Mouse (Mus musculus) myocyte (in vitro differentiated cells): ENCODE measurements at regions not wholly inside any gene's neighbourhood (a gene's known extent, or its start where the extent isn't known, plus 50 kb on each side); places are given as distances from the start of the nearest gene placed in this dataset.
"Not testable (repeated sequence)": the region's sequence is repeated elsewhere in the genome, so short reads cannot be mapped to it uniquely, and the experiment has no call there.

ENCODE experiments used
- H3K27me3 ChIP-seq: one replicate; pipeline ENCODE4 v1.6.1; 2011; ENCODE audit not compliant: control insufficient read depth, insufficient read depth, insufficient read length
- H3K36me3 ChIP-seq: one replicate; pipeline ENCODE4 v1.6.1; 2011; ENCODE audit not compliant: control insufficient read depth, insufficient read depth
- H3K4me2 ChIP-seq: one replicate; pipeline ENCODE4 v1.6.1; 2011; ENCODE audit warnings: low read depth, control low read depth
- H3K4me3 ChIP-seq: one replicate; pipeline ENCODE4 v1.5.1; 2011; ENCODE audit warnings: mild to moderate bottlenecking, control low read depth, moderate library complexity
- H3K79me2 ChIP-seq: one replicate; pipeline ENCODE4 v1.6.1; 2011; ENCODE audit not compliant: control insufficient read depth, insufficient read depth
- H3ac ChIP-seq: one replicate; pipeline ENCODE4 v1.6.1; 2011; ENCODE audit not compliant: control insufficient read depth, insufficient read length
- CEBPB ChIP-seq: IDR thresholded peaks from 2 replicates; pipeline ENCODE4 v1.6.1; 2011; ENCODE audit warnings: mild to moderate bottlenecking, moderate library complexity; ENCODE audit not compliant: poor library complexity, insufficient read depth, severe bottlenecking
- E2F4 ChIP-seq: IDR thresholded peaks from one replicate; pipeline ENCODE4 v1.6.1; 2011; ENCODE audit warnings: mild to moderate bottlenecking, control low read depth, moderate library complexity; ENCODE audit not compliant: insufficient read depth
- MAX ChIP-seq: IDR thresholded peaks from one replicate; pipeline ENCODE4 v1.6.1; 2011; ENCODE audit warnings: low read depth, mild to moderate bottlenecking, control low read depth
- MYOD1 ChIP-seq, 3 experiments: IDR thresholded peaks; one replicate each; pipeline ENCODE4 v1.6.1; 2011; ENCODE audit warnings: control low read depth in 2 of 3, low read depth in 2 of 3, mild to moderate bottlenecking in 2 of 3, moderate library complexity in 1 of 3; ENCODE audit not compliant: insufficient read length in 2 of 3, control insufficient read depth in 1 of 3
- MYOG ChIP-seq, 3 experiments: IDR thresholded peaks; one replicate each; pipeline ENCODE4 v1.6.1; 2011; ENCODE audit warnings: control low read depth in 2 of 3, low read depth in 2 of 3, mild to moderate bottlenecking in 2 of 3; ENCODE audit not compliant: insufficient read length in 2 of 3, control insufficient read depth in 1 of 3, insufficient read depth in 1 of 3
- POLR2A ChIP-seq: IDR thresholded peaks from one replicate; pipeline ENCODE4 v1.6.1; 2011; ENCODE audit warnings: low read depth, mild to moderate bottlenecking, control low read depth, moderate library complexity; ENCODE audit not compliant: insufficient read length
- POLR2AphosphoS2 ChIP-seq: IDR thresholded peaks from one replicate; pipeline ENCODE4 v1.6.1; 2011; ENCODE audit warnings: low read depth, control low read depth; ENCODE audit not compliant: insufficient read length
- REST ChIP-seq: IDR thresholded peaks from one replicate; pipeline ENCODE4 v1.6.1; 2011; ENCODE audit warnings: mild to moderate bottlenecking, control low read depth, moderate library complexity; ENCODE audit not compliant: insufficient read depth, insufficient read length
- SRF ChIP-seq: IDR thresholded peaks from one replicate; pipeline ENCODE4 v1.6.1; 2011; ENCODE audit warnings: low read depth; ENCODE audit not compliant: control insufficient read depth, insufficient read length
- TCF12 ChIP-seq: IDR thresholded peaks from one replicate; pipeline ENCODE4 v1.6.1; 2011; ENCODE audit warnings: mild to moderate bottlenecking, control low read depth; ENCODE audit not compliant: poor library complexity, insufficient read depth, severe bottlenecking
- TCF3 ChIP-seq: IDR thresholded peaks from one replicate; pipeline ENCODE4 v1.6.1; 2011; ENCODE audit warnings: low read depth, control low read depth; ENCODE audit not compliant: insufficient read length
- USF1 ChIP-seq: IDR thresholded peaks from one replicate; pipeline ENCODE4 v1.6.1; 2011; ENCODE audit warnings: low read depth, mild to moderate bottlenecking, control low read depth, moderate library complexity

DNA sequence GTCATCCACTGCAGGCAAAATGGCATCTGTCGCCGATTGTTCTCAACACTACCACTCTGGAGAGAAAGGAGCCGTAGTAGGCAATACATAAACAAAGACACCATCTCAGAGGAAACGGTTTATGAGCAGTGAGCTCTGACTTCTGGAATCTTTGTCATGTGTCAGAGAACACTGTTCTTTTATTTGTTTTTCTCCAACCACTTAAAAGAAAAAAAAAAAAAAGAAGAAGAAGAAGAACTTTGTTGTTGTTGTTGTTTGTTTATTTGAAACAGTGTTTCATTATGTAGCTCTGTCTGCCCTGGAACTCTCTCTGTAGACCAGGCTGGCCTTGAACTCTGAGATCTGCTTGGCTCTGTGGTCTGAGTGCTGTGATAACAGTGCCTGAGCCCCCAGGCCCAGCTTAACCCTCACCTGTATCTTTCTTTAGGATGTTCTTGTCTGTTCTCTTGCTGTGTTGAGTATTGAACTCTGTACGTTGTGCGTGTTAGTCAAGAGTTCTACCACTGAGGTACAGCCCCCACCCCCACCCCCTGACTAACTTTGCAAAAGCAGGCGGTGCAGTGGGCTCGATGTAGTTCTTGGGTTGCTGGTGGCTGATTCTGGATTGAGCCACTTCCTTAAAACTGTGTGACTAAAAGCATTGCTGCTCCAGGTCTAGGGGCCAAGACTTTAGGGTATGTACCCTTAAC lies 65.7 kb upstream of the Cpm start:
- H3K36me3 ChIP-seq, result no peaks in the 10 kb centered on the region
- no peak for TF ChIP-seq POLR2AphosphoS2
- TF ChIP-seq REST, result no peak
- TF ChIP-seq POLR2A, result no peak
- no peak for TF ChIP-seq TCF12
- TF ChIP-seq MAX, result no peak
- TF ChIP-seq MYOG (IDR thresholded peaks at IDR 0.05; ENCODE audit: control insufficient read depth in 1 of 3, insufficient read depth in 1 of 3, insufficient read length in 2 of 3, low read depth in 2 of 3), result no peak
- no peak for TF ChIP-seq USF1
- TF ChIP-seq E2F4, result no peak
- no peak for TF ChIP-seq MYOD1 (IDR thresholded peaks at IDR 0.05; ENCODE audit: control insufficient read depth in 1 of 3, insufficient read length in 2 of 3, low read depth in 2 of 3)
- no peak for TF ChIP-seq SRF
- no peak for TF ChIP-seq CEBPB
- TF ChIP-seq TCF3, result no peak
- no peak overlapping the region for H3ac ChIP-seq
- H3K27me3 ChIP-seq, result no peaks in the 10 kb centered on the region
- no peak overlapping the region for H3K4me2 ChIP-seq
- H3K4me3 ChIP-seq, result no peak overlapping the region
- H3K79me2 ChIP-seq, result no peaks in the 10 kb centered on the region

GRCm38 (mm10) chr10:117562850-117563248 lies 66.5 kb upstream of the Cpm start:
- not testable (repeated sequence) for H3K36me3 ChIP-seq, H3K27me3 ChIP-seq, H3K79me2 ChIP-seq, H3ac ChIP-seq, H3K4me2 ChIP-seq, H3K4me3 ChIP-seq

DNA sequence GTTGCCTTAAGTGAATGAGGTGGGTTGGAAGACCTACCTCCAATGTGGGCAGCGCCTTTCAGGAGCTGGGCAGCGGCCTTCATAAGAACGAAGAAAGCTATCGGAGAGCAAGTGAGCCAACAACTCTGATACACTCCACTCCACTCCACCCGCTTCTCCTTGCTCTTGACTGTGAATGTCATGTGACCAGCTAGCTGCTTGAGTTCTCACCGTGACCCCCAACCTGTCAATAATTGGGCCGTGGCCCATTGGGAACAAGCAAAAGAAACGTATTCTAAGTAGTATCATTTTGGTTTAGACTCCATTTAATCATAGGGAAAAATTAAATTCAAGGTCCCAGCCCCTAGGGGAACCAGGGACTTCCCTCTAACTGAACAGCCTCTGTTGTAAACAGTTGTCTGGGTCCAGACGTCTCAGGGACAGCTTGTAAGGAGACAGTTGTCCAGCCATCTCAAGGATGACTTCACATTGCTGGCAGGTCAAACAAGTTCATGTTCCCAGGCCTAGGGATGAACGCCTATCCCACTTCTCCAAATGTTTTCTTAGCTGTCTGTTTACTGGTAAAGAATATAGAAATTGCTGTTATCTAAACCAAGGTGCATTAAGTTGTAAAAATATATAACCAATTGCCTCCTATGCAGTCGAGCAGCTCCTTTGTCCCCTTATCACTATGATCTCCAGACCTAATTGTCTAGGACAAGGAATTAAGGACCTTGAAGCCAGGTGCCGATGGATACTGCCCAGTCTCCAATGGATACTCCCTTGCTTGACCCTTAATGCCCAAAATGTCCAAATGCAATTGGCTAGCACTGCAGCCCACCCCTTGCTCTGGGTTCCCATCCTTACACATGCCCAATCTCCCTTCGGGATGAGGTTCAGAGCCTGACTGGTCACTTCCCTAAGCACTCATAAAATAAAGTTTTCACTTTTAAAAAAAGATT lies 67.1 kb upstream of the Cpm start:
- TF ChIP-seq TCF3 (no peak), SRF (no peak), CEBPB (no peak), POLR2A (no peak)
- Histone ChIP-seq H3K4me2 (no peak overlapping the region), H3K79me2 (no peaks in the 10 kb centered on the region), H3ac (no peak overlapping the region), H3K27me3 (no peaks in the 10 kb centered on the region), H3K36me3 (no peaks in the 10 kb centered on the region), H3K4me3 (no peak overlapping the region)

DNA sequence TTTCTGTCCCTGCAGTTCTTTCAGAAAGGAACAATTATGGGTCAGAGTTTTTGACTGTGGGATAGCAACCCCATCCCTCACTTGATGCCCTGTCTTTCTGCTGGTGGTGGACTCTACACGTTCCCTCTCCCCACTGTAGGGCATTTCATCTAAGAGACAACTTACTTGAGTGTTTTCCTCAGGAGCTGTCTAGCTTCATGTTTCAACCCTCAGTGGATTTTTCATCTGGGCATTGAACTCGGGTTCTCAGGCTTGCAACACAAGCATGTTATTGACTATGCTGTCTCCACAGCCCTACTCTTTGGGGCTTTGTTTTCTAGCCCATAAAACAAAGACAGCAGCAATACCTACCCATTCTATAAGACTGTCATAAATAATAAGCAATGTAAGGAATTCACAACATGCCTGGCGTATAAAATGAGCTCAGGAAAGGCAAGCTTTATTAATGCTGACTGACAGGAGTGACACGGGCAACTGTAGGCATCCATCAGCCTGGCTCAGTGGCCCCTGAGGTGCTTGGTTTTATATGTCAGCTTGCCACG lies 68.0 kb upstream of the Cpm start:
- TF ChIP-seq SRF (no peak), E2F4 (no peak), MAX (no peak), TCF3 (no peak), TCF12 (no peak), MYOD1 (IDR thresholded peaks at IDR 0.05; ENCODE audit: control insufficient read depth in 1 of 3, insufficient read length in 2 of 3, low read depth in 2 of 3) (no peak), POLR2A (no peak), REST (no peak), POLR2AphosphoS2 (no peak), MYOG (IDR thresholded peaks at IDR 0.05; ENCODE audit: control insufficient read depth in 1 of 3, insufficient read depth in 1 of 3, insufficient read length in 2 of 3, low read depth in 2 of 3) (no peak), USF1 (no peak), CEBPB (no peak)
- Histone ChIP-seq H3K4me3 (no peak overlapping the region), H3ac (no peak overlapping the region), H3K79me2 (no peaks in the 10 kb centered on the region), H3K4me2 (no peak overlapping the region), H3K27me3 (no peaks in the 10 kb centered on the region), H3K36me3 (no peaks in the 10 kb centered on the region)

- Histone ChIP-seq H3ac (no peak overlapping the region), H3K4me3 (no peak overlapping the region), H3K36me3 (no peaks in the 10 kb centered on the region), H3K27me3 (no peaks in the 10 kb centered on the region), H3K79me2 (no peaks in the 10 kb centered on the region), H3K4me2 (no peak overlapping the region)
- no peak for TF ChIP-seq TCF3
- TF ChIP-seq POLR2A, result no peak
- TF ChIP-seq TCF12, result no peak
- no peak for TF ChIP-seq CEBPB
- TF ChIP-seq REST, result no peak
- TF ChIP-seq MAX, result no peak
- TF ChIP-seq MYOG (IDR thresholded peaks at IDR 0.05; ENCODE audit: control insufficient read depth in 1 of 3, insufficient read depth in 1 of 3, insufficient read length in 2 of 3, low read depth in 2 of 3), result no peak
- no peak for TF ChIP-seq SRF
- no peak for TF ChIP-seq MYOD1 (IDR thresholded peaks at IDR 0.05; ENCODE audit: control insufficient read depth in 1 of 3, insufficient read length in 2 of 3, low read depth in 2 of 3)
Observed at GRCm38 (mm10) chr10:117560396-117561278, 68.7 kb upstream of the Cpm start.
